Mouse (Mus musculus) spleen, adult 2 months (tissue): ENCODE data around the gene Ormdl3. TPM values are rescaled to one million over a fixed set of nuclear protein-coding genes. Genes with fewer than 3 reads are reported as not detected.

Experiments used
- DNase-seq, 2 experiments: peaks; one replicate each; pipeline versions ENCODE4 v3.0.0 to v3.0.0-alpha.2; 2012 to 2021; ENCODE audit warnings: low spot score in 2 of 2, low read depth in 1 of 2
- H3K27ac ChIP-seq: fragments of 200-500 bp; 2 replicates; pipeline ENCODE4 v1.5.1; 2012; ENCODE audit warnings: low read length, inconsistent platforms; ENCODE audit not compliant: insufficient read depth
- H3K27me3 ChIP-seq: fragments of 200-500 bp; 2 replicates; pipeline ENCODE4 v1.6.1; 2012; ENCODE audit warnings: mild to moderate bottlenecking, moderate library complexity, low read length, inconsistent platforms; ENCODE audit not compliant: control insufficient read depth, insufficient read depth
- H3K36me3 ChIP-seq: fragments of 200-500 bp; 2 replicates; pipeline ENCODE4 v1.6.1; 2012; ENCODE audit warnings: mild to moderate bottlenecking, low read length, inconsistent platforms; ENCODE audit not compliant: control insufficient read depth, insufficient read depth
- H3K4me1 ChIP-seq: fragments of 200-500 bp; 2 replicates; pipeline ENCODE4 v1.6.1; 2011; ENCODE audit warnings: inconsistent platforms; ENCODE audit not compliant: control insufficient read depth, insufficient read depth, insufficient read length
- H3K4me3 ChIP-seq: fragments of 200-500 bp; 2 replicates; pipeline ENCODE4 v1.5.1; 2011; ENCODE audit warnings: mild to moderate bottlenecking, inconsistent platforms; ENCODE audit not compliant: insufficient read depth, insufficient read length; ENCODE audit errors: extremely low read depth
- CTCF ChIP-seq: fragments of 200-500 bp; IDR thresholded peaks from 2 replicates; pipeline ENCODE4 v1.5.1; 2011; ENCODE audit warnings: mild to moderate bottlenecking, inconsistent platforms; ENCODE audit not compliant: insufficient read depth, insufficient read length, insufficient replicate concordance; ENCODE audit errors: extremely low read depth
- POLR2A ChIP-seq: fragments of 200-500 bp; IDR thresholded peaks from 2 replicates; pipeline ENCODE4 v1.6.1; 2011; ENCODE audit warnings: low read depth, low read length, inconsistent platforms
- WGBS: fragments of 180-500 bp; shearing (Covaris S2); methylation state at CpG from one replicate; pipeline ENCODE4 v1.1.7; 2018; 5-methylcytosine and 5-hydroxymethylcytosine counted together
- polyA plus RNA-seq: library from polyadenylated mRNA; depleted of rRNA; stranded (reverse); fragments of >200 nt; gene quantifications from 2 replicates; pipeline ENCODE4 v1.2.3, GENCODE M21; 2012

Ormdl3 gene
- polyA plus RNA-seq, 1 experiment = 37.4 TPM

GRCm38 (mm10) chr11:98550975-98551828 is 36.0 kb downstream of the Ormdl3 start, which contains the start of gene Zpbp2:
Zpbp2 (plus strand) TSS chr11:98551097.
- Histone ChIP-seq H3K4me3 (peak within 1 kb of the TSS; percentile 83), H3K27me3 (no peaks in the 10 kb centered on the region), H3K36me3 (no peaks in the 10 kb centered on the region), H3K4me1 (peaks cover 13% of the 10 kb centered on the region), H3K27ac (peak within 1 kb of the TSS; percentile 98)
- WGBS = under 1% methylated on average over 51 of the region's 51 CpGs
- DNase-seq = peak; percentile 92 to 94
- TF ChIP-seq POLR2A = peak; percentile 49; the same call in 1 of the 2 replicates
- TF ChIP-seq CTCF = no peak

GRCm38 (mm10) chr11:98550311-98550974 is 36.7 kb downstream of the Ormdl3 start:
- no peaks in the 10 kb centered on the region for H3K36me3 ChIP-seq
- WGBS = 6% methylated on average over 20 of the region's 20 CpGs
- H3K4me1 ChIP-seq = peaks cover 13% of the 10 kb centered on the region
- no peaks in the 10 kb centered on the region for H3K27me3 ChIP-seq
- peak overlapping the region; percentile 83 for H3K4me3 ChIP-seq
- DNase-seq = peak; percentile 64 to 82
- TF ChIP-seq POLR2A (no peak), CTCF (no peak)
- H3K27ac ChIP-seq = peak overlapping the region; percentile 98

GRCm38 (mm10) chr11:98549363-98549762 is 37.8 kb downstream of the Ormdl3 start:
- TF ChIP-seq CTCF = no peak
- TF ChIP-seq POLR2A = no peak
- no peaks in the 10 kb centered on the region for H3K36me3 ChIP-seq
- no peak for DNase-seq
- no peaks in the 10 kb centered on the region for H3K27me3 ChIP-seq
- peaks cover 13% of the 10 kb centered on the region for H3K4me1 ChIP-seq
- no peak overlapping the region for H3K4me3 ChIP-seq
- WGBS = 65% methylated on average over 4 of the region's 4 CpGs
- H3K27ac ChIP-seq = peak overlapping the region; percentile 98

GRCm38 (mm10) chr11:98547308-98547693 is 39.9 kb downstream of the Ormdl3 start:
- TF ChIP-seq CTCF (no peak), POLR2A (no peak)
- Histone ChIP-seq H3K27me3 (no peaks in the 10 kb centered on the region), H3K36me3 (no peaks in the 10 kb centered on the region), H3K4me3 (peak overlapping the region; percentile 39; the same call in 1 of the 2 replicates), H3K27ac (peak overlapping the region; percentile 94), H3K4me1 (peaks cover 13% of the 10 kb centered on the region)
- WGBS = 21% methylated on average over 3 of the region's 3 CpGs
- DNase-seq = no peak

GRCm38 (mm10) chr11:98546529-98547307 is 40.5 kb downstream of the Ormdl3 start:
- peaks cover 13% of the 10 kb centered on the region; the same call in 1 of the 2 replicates for H3K4me1 ChIP-seq
- DNase-seq = peak in 1 of 2 experiments; percentile 55
- TF ChIP-seq CTCF = no peak
- TF ChIP-seq POLR2A = peak; percentile 57
- no peaks in the 10 kb centered on the region for H3K27me3 ChIP-seq
- H3K27ac ChIP-seq = peak overlapping the region; percentile 94
- H3K4me3 ChIP-seq = peak overlapping the region; percentile 88
- H3K36me3 ChIP-seq = no peaks in the 10 kb centered on the region; the same call in 1 of the 2 replicates
- 25% methylated on average over 12 of the region's 12 CpGs for WGBS

GRCm38 (mm10) chr11:98545711-98546231 is 41.4 kb downstream of the Ormdl3 start, which contains the start of gene Ikzf3:
Ikzf3 (minus strand) TSS chr11:98546031.
- DNase-seq = peak; percentile 71 to 84
- 2% methylated on average over 58 of the region's 58 CpGs for WGBS
- Histone ChIP-seq H3K27ac (peak within 1 kb of the TSS; percentile 94), H3K36me3 (no peaks in the 10 kb centered on the region; the same call in 1 of the 2 replicates), H3K27me3 (no peaks in the 10 kb centered on the region), H3K4me3 (peak within 1 kb of the TSS; percentile 88), H3K4me1 (peaks cover 11% of the 10 kb centered on the region; the same call in 1 of the 2 replicates)
- TF ChIP-seq CTCF = 0 out of 2 replicates have a peak, but pooled peaks have one; percentile 2
- peak; percentile 57 for TF ChIP-seq POLR2A
